Mouse (Mus musculus) Muller cell, postnatal 12 days (primary cell): ENCODE data around the gene Kcnk13.

Experiments used
- DNase-seq: peaks from one replicate; pipeline ENCODE4 v3.0.0-alpha.2; 2015; ENCODE audit errors: inconsistent ontology term

The Kcnk13 gene

DNA sequence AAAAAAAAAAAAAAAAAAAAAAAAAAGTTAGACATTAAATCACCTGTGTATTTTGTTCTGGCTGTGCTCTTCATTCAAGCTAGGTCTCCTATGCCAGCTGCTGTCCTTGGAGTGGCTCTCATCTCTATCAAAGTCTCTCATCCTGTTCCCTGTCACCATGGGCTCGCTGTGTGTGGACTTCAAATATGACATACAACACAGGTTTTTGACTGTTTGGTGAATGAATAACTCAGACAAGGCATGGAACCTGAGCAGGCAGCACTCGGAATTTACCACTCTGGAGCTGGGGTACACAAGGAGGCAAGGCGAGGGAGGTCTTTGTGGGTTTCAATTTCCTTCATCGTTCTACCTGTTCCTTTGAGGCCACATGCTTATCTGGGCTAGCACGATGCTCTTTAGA lies 50.8 kb downstream of the Kcnk13 start:
- no peak for DNase-seq

DNA sequence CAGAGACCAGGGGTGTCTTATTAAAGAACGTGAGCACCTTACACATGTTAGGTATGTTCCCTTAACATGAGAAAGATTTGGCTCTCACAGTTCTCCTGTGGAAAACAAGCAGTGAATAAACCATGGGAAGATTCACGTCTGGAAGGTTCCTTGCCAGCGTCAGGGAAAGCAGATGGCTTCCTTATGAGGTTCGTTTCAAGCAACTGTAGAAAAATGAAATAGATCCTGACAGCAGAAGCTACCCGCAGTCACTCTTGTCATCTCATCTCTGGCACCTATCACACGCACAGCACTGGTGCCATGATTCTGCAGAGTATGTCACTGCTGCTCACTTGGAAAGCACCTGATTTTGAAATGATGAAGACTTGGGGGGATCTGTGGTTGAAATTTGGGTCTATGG lies 53.4 kb downstream of the Kcnk13 start:
- no peak for DNase-seq

DNA sequence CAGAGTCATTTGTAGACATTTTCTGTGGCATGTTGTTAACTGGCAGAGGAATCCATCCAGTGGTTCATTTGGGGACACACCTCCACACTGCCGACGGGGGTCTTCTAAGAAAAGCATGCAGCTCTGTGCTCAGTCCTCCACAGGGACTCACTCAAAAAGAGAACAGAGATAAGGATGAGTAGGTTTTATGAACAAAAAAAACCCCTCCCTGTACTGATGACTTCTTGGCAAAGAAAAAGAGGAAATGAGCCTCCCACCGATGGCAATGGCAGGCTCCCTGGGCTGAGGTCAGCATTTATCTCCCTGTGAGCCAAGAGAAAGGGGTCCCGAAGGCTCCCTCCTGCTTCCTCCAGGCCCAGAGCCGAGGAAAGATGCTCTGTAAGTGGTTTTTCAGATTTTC lies 58.2 kb downstream of the Kcnk13 start:
- DNase-seq: no peak

DNA sequence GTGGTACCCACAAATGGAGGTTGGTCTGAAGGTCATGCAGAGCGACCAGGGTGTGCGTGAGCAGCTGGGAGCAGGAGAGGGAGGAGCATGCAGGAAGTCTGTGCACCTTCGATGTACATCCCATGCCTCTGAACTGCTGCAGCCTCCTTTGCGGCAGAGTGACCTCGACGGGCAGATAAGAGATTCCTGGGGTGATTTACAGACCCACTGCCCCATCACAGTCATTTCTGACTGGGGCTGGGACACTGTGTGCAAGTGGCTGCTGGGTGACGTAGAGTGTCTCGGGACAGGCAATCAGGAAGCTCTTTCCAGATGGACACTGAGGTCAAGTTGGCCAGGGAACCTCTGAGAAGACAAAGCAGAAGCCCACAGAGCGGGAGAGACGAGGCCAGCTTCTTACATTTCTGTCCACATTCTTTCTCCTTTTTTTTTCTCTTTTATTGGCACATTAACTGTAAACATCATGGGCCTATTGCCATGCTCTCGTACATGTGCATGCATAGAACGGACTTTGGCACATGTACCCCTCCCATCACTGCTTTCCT lies 59.6 kb downstream of the Kcnk13 start:
- DNase-seq: no peak

DNA sequence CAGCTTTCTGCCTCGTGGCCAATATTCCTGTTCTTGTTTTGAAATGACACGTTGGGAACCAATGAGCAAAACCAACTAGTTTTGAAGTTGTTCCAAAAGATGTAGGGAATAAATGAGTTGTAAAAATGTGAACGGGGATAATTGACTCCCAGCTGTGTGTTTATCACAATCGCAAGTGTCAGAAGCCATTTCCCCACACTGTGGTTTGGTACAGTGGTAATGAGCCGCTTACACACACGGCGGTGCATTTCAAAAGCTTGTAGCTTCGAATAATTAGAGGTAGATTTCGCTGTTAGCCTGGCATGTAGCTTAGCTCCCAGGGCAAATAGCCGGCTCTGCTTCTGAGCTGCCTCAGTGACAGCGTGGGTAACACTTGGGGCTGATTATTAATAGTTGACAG lies 61.4 kb downstream of the Kcnk13 start:
- peak; percentile 58 for DNase-seq

DNA sequence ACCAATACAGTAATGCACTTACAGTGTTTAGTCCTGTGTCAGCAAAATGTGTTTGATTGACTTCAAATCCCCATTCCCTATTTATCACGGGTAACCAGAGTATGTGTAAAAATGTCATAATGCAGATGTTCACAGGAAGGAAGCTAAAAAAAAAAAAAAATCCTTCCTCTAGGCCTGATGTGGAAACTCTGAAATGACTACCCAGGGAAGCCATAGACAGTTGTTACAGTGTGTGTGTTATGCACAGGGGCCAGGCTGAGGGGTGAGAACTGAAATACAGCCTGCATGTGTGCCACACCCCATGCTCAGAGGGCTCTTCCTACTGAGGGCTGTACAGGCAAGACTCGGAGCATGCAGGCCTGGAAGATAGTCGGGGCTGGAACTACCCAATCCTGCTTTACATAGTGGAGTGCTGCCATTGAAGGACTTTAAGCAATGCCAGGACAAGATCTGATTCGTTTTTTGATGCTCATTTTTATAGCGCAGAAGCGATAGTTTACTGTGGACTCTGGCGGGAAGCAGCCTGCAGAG lies 62.5 kb downstream of the Kcnk13 start:
- no peak for DNase-seq

DNA sequence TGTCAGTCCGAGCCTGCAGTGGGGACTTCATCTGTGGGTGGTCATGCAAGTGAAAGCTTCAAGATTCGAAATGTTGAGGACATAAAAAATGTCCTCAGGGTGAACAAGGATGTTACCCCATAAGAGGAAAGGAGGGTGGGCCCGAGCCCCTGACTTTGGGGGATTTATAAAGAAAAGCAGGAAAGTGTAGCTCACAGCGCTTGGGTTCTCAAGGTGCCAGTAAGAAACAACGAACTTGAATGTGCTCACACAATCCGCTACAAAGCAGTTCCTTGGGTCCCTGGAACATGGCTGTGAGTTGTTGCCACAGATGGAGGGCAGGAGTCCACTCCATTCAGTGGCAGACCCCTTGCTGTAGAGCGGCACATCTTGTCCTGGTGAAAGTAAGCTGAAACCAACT lies 63.0 kb downstream of the Kcnk13 start:
- DNase-seq: no peak

DNA sequence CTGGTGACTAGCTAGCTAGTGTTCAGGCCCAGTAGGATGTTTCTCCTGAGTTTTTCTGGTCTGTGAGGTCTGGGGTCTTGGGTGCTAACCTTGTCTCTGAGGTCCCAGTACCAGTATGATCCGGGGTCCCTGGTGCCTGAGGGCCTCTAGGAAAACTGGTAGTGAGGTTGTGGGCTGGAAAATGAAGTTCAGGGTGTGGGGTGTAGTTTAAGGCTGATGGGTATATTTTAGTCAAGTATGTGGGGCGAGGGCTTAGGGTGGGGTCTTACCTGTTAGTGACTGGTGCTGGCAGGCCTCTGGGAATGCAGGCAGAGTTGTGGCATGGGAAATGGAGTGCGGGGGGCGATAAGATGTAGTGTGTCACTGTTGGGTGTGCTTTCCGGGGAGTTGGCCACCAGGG lies 67.4 kb downstream of the Kcnk13 start:
- no peak for DNase-seq

DNA sequence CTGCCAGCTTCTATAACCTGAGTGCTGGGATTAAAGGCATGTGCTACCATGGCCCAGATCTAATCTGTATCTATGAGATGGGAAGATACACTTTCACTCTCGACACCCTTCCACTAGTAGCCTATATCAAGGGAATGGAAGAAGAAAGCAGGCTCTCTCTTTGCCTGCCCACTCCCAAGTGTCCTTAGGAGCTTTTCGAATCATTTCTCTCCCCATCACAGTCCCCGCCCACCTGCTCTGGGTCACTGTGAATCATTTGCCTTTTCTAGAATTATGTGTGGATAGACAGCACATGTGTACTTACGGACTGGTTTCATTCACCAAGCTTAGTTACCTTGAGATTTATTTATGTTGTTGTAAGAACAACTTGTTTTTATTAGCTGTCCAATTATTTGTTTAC lies 68.2 kb downstream of the Kcnk13 start:
- no peak for DNase-seq

DNA sequence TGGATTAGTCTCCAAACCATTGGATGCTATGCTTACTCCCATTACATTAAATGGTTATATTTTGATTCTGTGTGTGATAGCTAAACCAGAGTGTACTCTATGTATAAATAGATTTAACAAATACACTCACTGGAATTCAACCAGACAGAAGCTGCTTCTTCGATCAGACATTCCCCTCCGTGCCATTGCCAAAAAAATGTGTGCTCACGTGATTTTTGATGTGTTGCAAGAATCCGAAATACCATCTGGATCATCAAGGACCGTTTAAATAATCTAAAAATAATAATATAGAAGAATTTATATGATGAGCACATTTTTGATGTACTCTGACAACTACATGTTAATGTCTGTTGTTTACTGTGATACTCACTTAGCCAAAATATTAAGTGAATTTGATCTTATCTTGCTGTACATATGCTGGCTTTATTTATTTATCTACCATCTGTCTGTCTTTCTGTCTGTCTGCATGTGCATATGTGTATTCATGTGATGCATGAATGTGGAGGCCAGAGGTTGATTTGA lies 74.5 kb downstream of the Kcnk13 start:
- no peak for DNase-seq

DNA sequence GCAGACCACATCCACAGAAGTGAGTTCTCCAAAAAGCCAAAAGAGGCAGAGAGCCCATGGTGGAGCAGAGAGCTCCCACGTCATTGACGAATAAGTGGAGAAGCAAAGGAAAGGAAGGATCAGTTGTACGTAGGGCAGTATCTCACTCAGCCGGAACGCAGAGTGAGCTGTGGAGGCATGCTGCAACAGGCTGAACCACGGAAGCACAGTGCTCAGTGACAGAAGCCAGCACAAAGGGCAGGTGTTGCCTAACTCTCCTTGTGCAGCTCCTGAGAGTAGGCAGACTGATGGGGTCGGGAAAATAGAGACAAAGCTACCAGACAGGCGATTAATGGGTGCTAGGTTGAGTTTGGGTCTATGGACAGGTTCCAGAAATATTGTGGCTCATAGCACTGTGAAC lies 77.8 kb downstream of the Kcnk13 start:
- no peak for DNase-seq

DNA sequence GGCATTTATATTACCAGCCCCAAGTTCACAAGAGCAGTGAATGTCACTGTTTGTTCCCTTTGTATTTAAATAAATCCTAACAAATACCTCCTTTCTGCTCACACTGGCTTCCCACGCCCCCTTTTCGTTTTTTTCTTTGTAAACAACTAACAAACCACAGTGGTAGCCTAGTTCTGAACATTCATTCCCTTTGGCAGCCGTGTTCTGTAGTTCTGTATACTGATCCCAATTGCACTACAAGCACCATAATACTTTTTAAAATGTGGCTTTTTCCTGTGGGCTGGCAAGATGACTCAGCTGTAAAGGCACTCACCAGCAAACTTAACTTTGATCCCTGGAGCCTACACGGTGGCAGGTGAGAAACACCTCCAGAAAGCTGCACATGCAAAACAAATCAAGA lies 80.4 kb downstream of the Kcnk13 start:
- DNase-seq: no peak

DNA sequence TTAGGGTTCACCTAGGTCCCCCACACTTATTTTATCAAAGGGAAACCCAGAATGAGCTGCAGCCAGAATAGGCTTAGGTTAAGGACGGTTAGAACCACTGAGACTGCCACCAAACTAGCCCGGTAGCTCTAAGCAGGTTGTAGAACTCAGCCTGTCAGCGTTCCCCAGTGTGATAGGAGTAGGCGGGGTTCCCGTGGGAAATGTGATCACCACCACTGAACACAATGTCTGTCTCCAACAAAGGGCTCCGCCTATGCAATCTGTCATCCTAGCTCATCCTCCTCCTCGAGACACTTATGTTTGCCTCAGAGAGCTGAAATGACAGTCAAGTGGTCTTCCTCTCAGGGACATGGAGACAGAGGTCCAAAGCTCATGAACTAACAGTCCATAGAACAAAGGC lies 86.3 kb downstream of the Kcnk13 start:
- DNase-seq: no peak

DNA sequence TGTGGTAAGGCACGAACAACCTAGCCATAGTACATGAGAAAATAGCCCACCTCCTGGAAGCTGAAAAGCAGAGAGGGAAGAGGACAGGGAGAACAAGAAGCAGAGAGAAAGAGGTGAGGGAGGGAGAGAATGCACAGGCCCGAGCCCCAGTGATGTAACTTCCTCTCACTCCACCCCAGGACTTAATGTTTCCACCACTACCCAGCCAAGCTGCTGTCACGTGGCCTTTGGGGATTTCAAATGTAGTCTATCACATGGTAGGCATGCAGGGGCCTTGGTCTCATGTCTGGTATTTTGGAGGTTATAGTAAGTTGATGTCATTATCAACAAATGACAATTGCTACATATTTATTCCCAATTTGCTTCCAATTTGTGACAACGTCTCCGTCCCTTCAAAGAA lies 89.3 kb downstream of the Kcnk13 start:
- DNase-seq: no peak

DNA sequence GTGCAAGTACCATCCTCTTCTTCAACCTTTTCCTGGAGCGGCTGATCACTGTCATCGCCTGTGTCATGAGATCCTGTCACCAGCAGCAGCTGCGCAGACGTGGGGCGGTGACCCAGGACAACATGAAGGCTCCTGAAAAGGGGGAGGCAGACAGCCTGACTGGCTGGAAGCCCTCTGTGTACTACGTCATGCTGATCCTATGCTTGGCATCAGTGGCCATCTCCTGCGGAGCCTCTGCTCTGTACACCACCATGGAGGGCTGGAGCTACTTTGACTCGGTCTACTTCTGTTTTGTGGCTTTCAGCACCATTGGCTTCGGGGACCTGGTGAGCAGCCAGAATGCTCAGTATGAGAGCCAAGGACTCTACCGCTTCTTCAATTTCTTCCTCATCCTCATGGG lies 96.8 kb downstream of the Kcnk13 start:
- DNase-seq: no peak

DNA sequence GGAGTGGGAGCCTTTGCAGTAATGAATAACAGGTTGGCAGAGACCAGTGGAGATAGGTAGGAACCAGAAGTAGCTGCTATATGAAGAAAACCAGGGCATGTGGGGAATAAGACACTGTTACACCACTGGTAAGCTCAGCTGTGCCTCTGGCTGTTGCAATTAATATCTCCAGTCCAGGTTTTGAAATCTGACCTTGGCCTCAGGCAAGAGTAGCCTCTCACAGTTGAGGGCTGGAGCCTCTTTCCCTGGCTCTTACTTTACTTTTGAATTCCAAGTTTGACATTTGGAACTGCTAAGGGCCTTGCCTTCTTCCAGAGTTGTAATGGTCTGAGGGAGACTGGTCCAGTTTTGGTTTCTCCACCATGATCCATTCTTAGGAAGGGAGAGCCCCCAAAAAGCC lies 97.5 kb downstream of the Kcnk13 start:
- DNase-seq: no peak

DNA sequence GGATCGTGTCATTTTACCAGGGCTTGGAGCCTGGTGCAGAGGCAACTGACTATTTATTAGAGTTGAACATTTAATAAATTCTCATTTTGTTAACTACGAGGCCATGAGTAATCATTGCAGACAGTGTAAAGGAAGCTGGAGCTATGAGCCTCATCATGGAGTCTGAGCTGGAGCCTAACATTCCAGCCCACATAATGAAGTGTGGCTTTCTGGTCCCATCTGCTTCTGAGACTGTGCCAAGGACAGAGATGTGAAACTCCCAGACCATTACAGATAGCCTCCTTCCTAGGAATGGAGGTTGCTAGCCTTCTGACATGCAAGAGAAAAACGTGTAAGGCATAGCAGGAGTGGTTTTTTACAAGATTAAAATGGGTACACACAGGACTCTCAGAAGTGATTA lies 98.3 kb downstream of the Kcnk13 start:
- DNase-seq: no peak

DNA sequence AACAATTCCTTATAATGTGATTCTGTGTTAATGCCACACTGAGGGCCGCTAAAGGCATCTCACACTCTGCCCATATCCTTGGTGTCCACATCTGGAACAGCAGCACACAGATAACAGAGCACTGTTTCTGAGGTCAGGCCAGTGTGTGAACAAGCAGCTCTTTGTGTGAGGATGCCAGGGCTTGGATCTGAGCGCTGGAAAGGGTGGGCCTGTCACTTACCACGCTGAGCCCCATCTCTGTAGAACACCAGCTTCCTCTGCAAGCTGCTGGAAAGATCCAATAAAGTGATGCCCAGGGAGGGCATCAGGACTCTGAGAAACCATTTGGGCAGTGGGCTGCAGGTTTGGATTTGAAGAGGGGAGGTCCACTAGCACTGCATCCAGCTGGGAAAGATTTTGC lies 100.8 kb downstream of the Kcnk13 start:
- DNase-seq: no peak

DNA sequence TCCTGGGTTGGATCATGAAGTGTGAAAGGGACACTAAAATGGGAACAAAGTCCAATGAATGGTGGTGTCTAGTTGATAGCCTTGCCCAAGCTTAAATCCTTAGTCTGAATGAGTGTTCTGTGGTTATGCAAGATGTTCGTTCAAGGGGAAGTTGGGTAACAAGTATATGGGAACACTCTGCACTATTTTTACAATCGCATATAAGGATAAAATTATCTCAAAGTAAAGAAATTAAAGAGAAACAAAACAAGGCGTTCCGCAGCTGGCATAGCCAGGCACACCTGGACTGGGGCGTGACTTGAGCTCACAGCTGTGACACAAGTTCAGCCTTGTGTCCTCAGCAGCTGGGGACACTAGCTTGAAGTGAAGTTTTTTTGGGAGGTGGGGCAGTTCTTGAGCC lies 103.2 kb downstream of the Kcnk13 start:
- no peak for DNase-seq

DNA sequence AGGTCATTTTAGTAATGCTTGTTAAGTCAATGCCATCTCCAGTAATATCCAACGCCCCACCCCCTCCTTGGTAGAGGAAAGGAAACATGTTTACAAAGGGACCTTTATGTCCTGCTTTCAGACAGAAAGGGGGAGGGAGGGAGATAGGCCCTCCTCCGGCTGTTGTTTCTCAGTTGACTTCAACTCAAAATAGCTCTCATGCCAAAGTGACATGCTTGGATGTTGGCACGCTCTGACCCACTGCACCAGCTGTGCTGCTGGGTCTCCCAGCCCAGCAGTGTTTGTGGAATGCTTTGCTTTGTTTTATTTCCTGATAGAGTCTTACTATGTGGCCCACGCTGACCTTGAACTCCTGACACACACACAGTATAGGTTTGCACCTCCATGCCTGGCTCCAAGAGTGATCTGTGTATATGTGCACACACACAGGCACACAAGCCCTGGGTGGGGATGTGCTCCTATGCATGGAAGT lies 108.9 kb downstream of the Kcnk13 start:
- DNase-seq: peak; percentile 19

DNA sequence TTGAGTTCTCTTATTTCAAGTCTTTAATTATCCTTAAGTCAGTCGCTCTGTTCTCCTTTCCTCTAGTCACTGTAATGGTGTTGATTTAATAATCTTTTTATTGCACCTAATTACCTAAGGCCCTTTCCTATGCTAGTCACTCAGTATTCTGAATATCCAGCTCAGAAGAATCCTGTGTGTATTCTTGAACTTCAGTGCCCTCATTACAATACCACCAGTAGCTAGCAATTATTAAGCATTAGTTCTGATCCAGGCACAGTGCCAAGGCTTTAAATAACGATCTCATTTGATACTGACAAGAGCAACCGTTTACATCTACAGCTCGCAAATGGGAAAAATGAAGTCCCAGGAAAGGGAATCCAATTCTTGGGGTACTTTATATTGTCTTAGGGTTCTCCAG lies 111.4 kb downstream of the Kcnk13 start:
- no peak for DNase-seq

DNA sequence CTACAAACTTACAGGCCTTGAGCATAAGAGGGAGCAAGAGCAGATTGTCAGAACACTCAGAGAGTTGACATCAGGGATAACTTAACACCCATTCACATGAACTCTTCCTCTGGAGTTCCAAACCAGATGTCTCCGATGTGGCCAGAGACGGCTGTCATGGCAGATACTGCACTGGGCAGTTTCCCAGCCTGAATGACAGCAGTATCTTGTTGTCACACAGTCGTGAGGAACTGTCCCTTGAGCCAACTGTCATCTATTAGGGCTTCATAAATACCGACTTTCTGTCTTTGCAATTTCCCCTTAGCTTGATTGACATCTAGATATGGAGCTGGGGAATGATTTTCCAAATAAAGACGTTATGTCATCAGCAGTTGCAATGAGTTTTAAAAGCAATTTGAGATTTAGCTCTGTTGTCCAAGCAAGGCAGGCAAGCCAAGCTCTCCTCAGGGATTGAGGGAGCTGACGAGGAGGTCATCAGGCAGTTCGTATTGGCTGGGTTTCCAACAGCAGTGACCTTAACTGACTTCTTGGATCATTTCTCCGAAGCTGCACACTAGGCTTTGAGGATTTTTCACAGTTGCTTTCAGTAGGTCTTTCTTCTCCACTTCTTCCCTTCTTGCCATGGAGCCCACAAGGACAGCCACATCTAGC lies 115.5 kb downstream of the Kcnk13 start:
- no peak for DNase-seq

DNA sequence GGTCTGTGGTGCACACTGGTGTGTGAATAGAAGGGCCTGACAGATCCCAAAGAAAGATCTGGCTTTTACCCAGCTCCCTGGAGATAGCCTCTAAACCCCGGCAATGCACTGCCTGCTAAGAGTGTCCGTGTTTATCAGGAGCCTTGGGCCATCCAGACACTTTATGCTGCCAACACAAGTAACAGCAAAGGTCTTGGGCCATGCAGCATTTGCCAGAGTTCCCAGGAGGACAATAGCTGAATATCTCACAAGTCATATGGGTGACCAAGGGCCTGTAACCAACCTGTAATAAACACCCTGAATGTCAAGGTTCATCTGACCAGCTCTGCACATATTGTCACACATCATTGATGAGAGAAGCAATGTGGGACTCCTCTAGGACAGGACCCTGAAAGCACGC lies 123.7 kb downstream of the Kcnk13 start:
- DNase-seq: no peak

DNA sequence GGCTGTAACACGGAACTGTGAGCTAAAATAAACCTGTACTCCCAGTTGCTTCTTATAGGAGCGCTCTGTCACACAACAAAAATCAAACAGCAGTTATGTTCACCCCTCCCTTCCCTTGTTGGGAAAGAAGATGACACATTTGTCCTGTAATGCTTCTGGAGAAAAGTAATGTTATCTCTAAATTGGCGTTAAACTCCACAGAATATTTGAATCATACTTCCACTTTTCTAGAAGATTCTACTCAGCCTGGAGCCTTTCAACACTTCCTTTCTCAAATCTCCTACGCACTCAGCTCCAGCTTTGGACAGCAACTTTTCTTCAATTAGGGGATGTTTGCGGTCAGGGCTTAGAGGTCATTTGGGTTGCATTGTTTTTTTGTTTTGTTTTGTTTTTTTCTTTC lies 125.0 kb downstream of the Kcnk13 start:
- no peak for DNase-seq
